9 mouse cellular contexts compared by ENCODE assay signal in the genomic region with DNA sequence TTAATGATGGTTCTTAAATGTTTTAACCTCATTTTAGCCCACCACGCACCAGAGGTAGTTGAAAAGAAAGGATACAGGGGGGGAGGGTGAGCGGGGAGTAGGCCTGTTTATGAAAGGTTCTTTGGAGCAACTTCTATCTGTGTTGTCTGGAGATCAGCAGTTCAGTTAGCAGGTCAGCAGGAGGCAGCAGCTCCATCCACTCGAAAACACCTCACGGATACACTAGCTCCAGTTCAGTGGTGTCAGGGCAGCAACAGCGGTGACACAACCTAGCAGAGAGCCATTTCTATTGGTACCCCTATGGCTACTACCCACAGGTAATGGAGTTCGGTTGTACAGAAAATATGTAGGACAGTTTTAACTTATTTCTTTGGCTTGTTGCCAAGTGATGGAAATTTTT. TPM values are rescaled to one million over a fixed set of nuclear protein-coding genes. Genes with fewer than 3 reads are reported as not detected.
A peak's percentile ranks its signal among the peaks of the same experiment; 100 is the strongest.
DNase-seq lines count a peak whose midpoint lies in the region; ATAC-seq lines count a peak whose summit lies in the region.
"Had no signal": no experiment of that assay in that cellular context is flagged by ENCODE, and none has a peak within 500 bp of the region (broad histone marks: within the 10 kb centered on the region; RNA-seq: fewer than 3 reads in every experiment).

No protein-coding gene starts in this region.

- no peak overlapping the region for H3K27ac ChIP-seq in heart, embryonic 11.5 days (ENCODE audit: low read depth, low read length)
- no peak overlapping the region for H3K27ac ChIP-seq in heart, embryonic 16.5 days (ENCODE audit: low read length)
- H3K27ac ChIP-seq: limb, embryonic 15.5 days had no signal

- no peaks in the 10 kb centered on the region for H3K27me3 ChIP-seq in heart, embryonic 11.5 days (ENCODE audit: control insufficient read depth, insufficient read depth, low read length)
- no peaks in the 10 kb centered on the region for H3K27me3 ChIP-seq in heart, embryonic 16.5 days (ENCODE audit: control insufficient read depth, insufficient read depth, low read length)
- H3K27me3 ChIP-seq: limb, embryonic 15.5 days had no signal

- ATAC-seq in heart, embryonic 11.5 days (replicated peaks; ENCODE audit: insufficient number of reproducible peaks, low FRiP score, low TSS enrichment), result no peak
- ATAC-seq in heart, embryonic 16.5 days (replicated peaks; ENCODE audit: extremely low read depth, insufficient read depth, low FRiP score), result peak; percentile 68

- no peak overlapping the region for H3K9ac ChIP-seq in heart, embryonic 11.5 days (ENCODE audit: low read depth, low read length)
- H3K9ac ChIP-seq in heart, embryonic 16.5 days (ENCODE audit: low read length), result no peak overlapping the region
- H3K9ac ChIP-seq: limb, embryonic 15.5 days had no signal

- peaks cover 3% of the 10 kb centered on the region for H3K4me1 ChIP-seq in heart, embryonic 11.5 days (ENCODE audit: control insufficient read depth, insufficient read depth, low read length)
- peaks cover 1% of the 10 kb centered on the region for H3K4me1 ChIP-seq in heart, embryonic 16.5 days (ENCODE audit: control insufficient read depth, insufficient read depth, low read length)

- DNase-seq in heart, adult 11 months, result peak; percentile 94
- DNase-seq in A20 (ENCODE audit: low read depth, low spot score) (peak; percentile 60), MN1 (ENCODE audit: low spot score) (peak; percentile 78)
- DNase-seq in lung, postnatal 10 days, result peak; percentile 70
- DNase-seq in thymus, postnatal 25 days, result peak; percentile 65
- no peak for DNase-seq in right cerebral cortex, adult 18-20 months

- no peaks in the 10 kb centered on the region for H3K9me3 ChIP-seq in heart, embryonic 11.5 days (replicated peaks; ENCODE audit: control insufficient read depth, low read length)
- H3K9me3 ChIP-seq in heart, embryonic 16.5 days (replicated peaks; ENCODE audit: control insufficient read depth, low read length), result no peaks in the 10 kb centered on the region
- H3K9me3 ChIP-seq: limb, embryonic 15.5 days had no signal

- no peak overlapping the region for H3K4me2 ChIP-seq in heart, embryonic 11.5 days
- H3K4me2 ChIP-seq in heart, embryonic 16.5 days (ENCODE audit: low read depth, low read length), result no peak overlapping the region
- H3K4me2 ChIP-seq: limb, embryonic 15.5 days had no signal

- H3K36me3 ChIP-seq in heart, embryonic 11.5 days (ENCODE audit: control insufficient read depth, insufficient read depth, low read length), result no peaks in the 10 kb centered on the region; the same call in 1 of the 2 replicates
- peaks cover 8% of the 10 kb centered on the region; the same call in 1 of the 2 replicates for H3K36me3 ChIP-seq in heart, embryonic 16.5 days (ENCODE audit: control insufficient read depth, insufficient read depth)

- 30% methylated on average over 6 of the region's 6 CpGs for WGBS in heart, embryonic 11.5 days (ENCODE audit: insufficient replicate concordance)
- WGBS in heart, embryonic 16.5 days, result 37% methylated on average over 6 of the region's 6 CpGs

- no peak overlapping the region for H3K4me3 ChIP-seq in heart, embryonic 11.5 days (ENCODE audit: low read depth, low read length)
- no peak overlapping the region for H3K4me3 ChIP-seq in heart, embryonic 16.5 days (ENCODE audit: low read length)
- H3K4me3 ChIP-seq: limb, embryonic 15.5 days had no signal

RNA-seq across cellular contexts. Expression of gene Zfp213, which starts 6.0 kb away (rescaled TPM):
- 15.1 and 17.4 TPM in 2 replicates for polyA plus RNA-seq in heart, embryonic 11.5 days (2014; fragmentation: Nextera tagmentation; extraction: Ambion mirVana)
- 12.9 and 14.5 TPM in 2 replicates for polyA plus RNA-seq in heart, embryonic 16.5 days (2015; fragmentation: Nextera tagmentation; extraction: Ambion mirVana)

RNA-seq across cellular contexts. Expression of gene Zfp13, which starts 29.3 kb away (rescaled TPM):
- 8.9 and 9.0 TPM in 2 replicates for polyA plus RNA-seq in heart, embryonic 11.5 days (2014; fragmentation: Nextera tagmentation; extraction: Ambion mirVana)
- polyA plus RNA-seq in heart, embryonic 16.5 days (2015; fragmentation: Nextera tagmentation; extraction: Ambion mirVana), result 7.3 and 8.5 TPM in 2 replicates

RNA-seq across cellular contexts. Expression of gene Zscan10, which starts 30.6 kb away (rescaled TPM):
- not detected in 2 replicates for polyA plus RNA-seq in heart, embryonic 11.5 days (2014; fragmentation: Nextera tagmentation; extraction: Ambion mirVana)
- not detected in 2 replicates for polyA plus RNA-seq in heart, embryonic 16.5 days (2015; fragmentation: Nextera tagmentation; extraction: Ambion mirVana)
